Mouse (Mus musculus) liver, postnatal 0 days (tissue): Measurements from ENCODE around the gene Slc9c1. TPM values are rescaled to one million over a fixed set of nuclear protein-coding genes. Genes with fewer than 3 reads are reported as not detected.
A peak's percentile ranks its signal among the peaks of the same experiment; 100 is the strongest.

ENCODE experiments used
- ATAC-seq: fragments of 200-750 bp; cut with Nextera tagmentation; 2 replicates; pipeline ENCODE4 v1.8.0; 2017; ENCODE audit warnings: mild to moderate bottlenecking, moderate library complexity
- DNase-seq: peaks from one replicate; pipeline ENCODE4 v3.0.0-alpha.2; 2016
- H3K27ac ChIP-seq: fragments of 300-500 bp; sonication (generic); 2 replicates; pipeline ENCODE4 v1.5.1; 2014; ENCODE audit warnings: antibody characterized with exemption, moderate library complexity, mild to moderate bottlenecking, low read depth
- H3K27me3 ChIP-seq: fragments of 300-500 bp; sonication (generic); 2 replicates; pipeline ENCODE4 v1.6.1; 2014; ENCODE audit warnings: low read length, control low read depth, mixed read lengths; ENCODE audit not compliant: insufficient read depth
- H3K36me3 ChIP-seq: fragments of 300-500 bp; sonication (generic); replicated peaks from 2 replicates; pipeline ENCODE4 v1.6.1; 2014; ENCODE audit warnings: mild to moderate bottlenecking, control low read depth, low read length, moderate library complexity, mixed read lengths; ENCODE audit not compliant: insufficient read depth
- H3K4me1 ChIP-seq: fragments of 300-500 bp; sonication (generic); 2 replicates; pipeline ENCODE4 v1.6.1; 2014; ENCODE audit warnings: antibody characterized with exemption, mild to moderate bottlenecking, control low read depth; ENCODE audit not compliant: insufficient read depth
- H3K4me2 ChIP-seq: fragments of 300-500 bp; sonication (generic); 2 replicates; pipeline ENCODE4 v1.6.1; 2014; ENCODE audit warnings: low read depth, mild to moderate bottlenecking, low read length, moderate library complexity, mixed read lengths
- H3K4me3 ChIP-seq: fragments of 300-500 bp; sonication (generic); 2 replicates; pipeline ENCODE4 v1.5.1; 2014; ENCODE audit warnings: low read depth, low read length
- H3K9ac ChIP-seq: fragments of 300-500 bp; sonication (generic); replicated peaks from 2 replicates; pipeline ENCODE4 v1.6.1; 2014; ENCODE audit warnings: mild to moderate bottlenecking, moderate library complexity
- H3K9me3 ChIP-seq: fragments of 300-500 bp; sonication (generic); 2 replicates; pipeline ENCODE4 v1.6.1; 2016; ENCODE audit warnings: mild to moderate bottlenecking, control low read depth, low read length, mixed read lengths
- CTCF ChIP-seq: sonication (generic); IDR thresholded peaks from 2 replicates; pipeline ENCODE4 v1.5.1; 2016; ENCODE audit warnings: antibody characterized with exemption, low read depth
- EP300 ChIP-seq: IDR thresholded peaks from 2 replicates; pipeline ENCODE4 v1.6.1; 2016; ENCODE audit warnings: antibody characterized with exemption, low read depth, mild to moderate bottlenecking
- WGBS: fragments of 180-500 bp; shearing (Covaris S2); extraction: QIAGEN DNeasy Blood & Tissue Kit; methylation state at CpG from one replicate; pipeline ENCODE4 v1.1.7; 2014; ENCODE audit not compliant: insufficient replicate concordance; 5-methylcytosine and 5-hydroxymethylcytosine counted together
- polyA plus RNA-seq: library from polyadenylated mRNA; unstranded; fragments of >200 nt; fragmentation: Nextera tagmentation; extraction: Ambion mirVana; gene quantifications from 2 replicates; pipeline ENCODE4 v1.2.1, GENCODE M21; 2015

The Slc9c1 gene
- polyA plus RNA-seq, 1 experiment from 2014 or later, result not detected

DNA sequence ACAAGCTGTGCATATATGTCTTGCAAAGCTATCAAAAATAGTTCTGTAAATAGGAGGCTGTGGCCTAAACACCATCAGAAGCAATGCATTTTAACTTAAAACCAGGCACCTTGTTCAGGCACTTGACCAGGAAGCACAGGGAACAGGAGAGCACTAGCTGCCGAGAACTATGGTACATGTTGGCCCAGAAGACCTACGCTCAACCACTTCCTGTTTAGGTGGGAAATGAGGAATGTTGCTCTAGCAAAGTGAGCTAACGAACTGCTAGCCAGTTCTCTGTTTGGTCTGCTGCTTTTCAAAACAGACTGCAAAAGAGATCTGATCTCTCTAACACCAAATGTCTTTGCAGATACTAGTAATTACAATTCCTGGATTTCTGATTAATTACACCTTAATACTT is 9.2 kb downstream of the Slc9c1 start:
- ATAC-seq, result no peak
- no peak overlapping the region for H3K9ac ChIP-seq
- H3K27me3 ChIP-seq, result no peaks in the 10 kb centered on the region
- H3K4me3 ChIP-seq, result no peak overlapping the region
- no peaks in the 10 kb centered on the region for H3K36me3 ChIP-seq
- H3K27ac ChIP-seq, result no peak overlapping the region
- TF ChIP-seq CTCF, result no peak
- no peak for TF ChIP-seq EP300
- no peak for DNase-seq
- no peaks in the 10 kb centered on the region for H3K9me3 ChIP-seq
- H3K4me1 ChIP-seq, result no peaks in the 10 kb centered on the region
- WGBS, result 21% methylated on average over 3 of the region's 3 CpGs
- H3K4me2 ChIP-seq, result no peak overlapping the region

DNA sequence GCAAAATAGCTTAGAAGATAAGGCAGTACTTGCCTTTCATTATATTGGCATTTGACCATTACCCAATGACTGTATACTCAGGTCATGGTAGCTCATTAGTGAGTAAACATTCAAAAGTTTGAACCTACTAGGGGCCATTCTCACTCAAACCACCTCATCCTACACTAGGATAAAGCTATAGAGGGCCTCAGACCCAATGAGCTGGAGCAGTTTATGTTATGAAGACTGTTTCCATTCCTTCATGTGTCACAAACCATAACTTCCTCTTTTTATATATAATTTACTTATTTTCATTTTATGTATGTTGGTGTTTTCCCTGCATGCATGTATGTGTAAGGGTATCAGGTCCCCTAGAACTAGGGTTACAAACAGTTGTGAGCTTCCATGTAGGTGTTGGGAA is 12.9 kb downstream of the Slc9c1 start:
- ATAC-seq, result no peak
- Histone ChIP-seq H3K27ac (no peak overlapping the region), H3K27me3 (no peaks in the 10 kb centered on the region), H3K4me3 (no peak overlapping the region), H3K4me1 (no peaks in the 10 kb centered on the region), H3K9ac (no peak overlapping the region), H3K4me2 (no peak overlapping the region), H3K36me3 (no peaks in the 10 kb centered on the region), H3K9me3 (no peaks in the 10 kb centered on the region)
- TF ChIP-seq CTCF (no peak), EP300 (no peak)
- DNase-seq, result no peak

DNA sequence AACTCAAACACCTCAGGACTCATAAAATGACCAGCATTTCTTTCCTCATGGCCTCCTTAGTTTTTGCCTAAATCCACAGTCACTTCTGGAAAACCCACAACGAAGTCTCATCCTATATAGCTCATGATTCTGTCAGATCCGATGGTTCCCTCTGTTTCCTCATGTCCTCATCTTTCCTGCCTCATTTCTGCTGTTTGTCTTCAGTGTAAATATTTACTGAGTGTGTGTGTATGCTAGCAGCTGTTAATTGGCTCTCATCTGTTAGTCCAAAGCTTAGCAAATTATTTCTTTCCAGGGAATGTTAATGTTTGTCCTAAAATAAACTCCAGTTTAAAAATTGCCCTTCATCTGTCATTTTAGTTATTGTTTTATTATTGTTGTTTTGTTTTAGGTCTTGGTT is 16.5 kb downstream of the Slc9c1 start:
- WGBS, result 47% methylated on average over 2 of the region's 2 CpGs
- H3K9me3 ChIP-seq, result no peaks in the 10 kb centered on the region
- ATAC-seq (no peak), DNase-seq (no peak)
- H3K4me1 ChIP-seq, result no peaks in the 10 kb centered on the region
- H3K9ac ChIP-seq, result no peak overlapping the region
- H3K27me3 ChIP-seq, result no peaks in the 10 kb centered on the region
- TF ChIP-seq CTCF (no peak), EP300 (no peak)
- H3K27ac ChIP-seq, result no peak overlapping the region
- H3K36me3 ChIP-seq, result no peaks in the 10 kb centered on the region
- H3K4me3 ChIP-seq, result no peak overlapping the region
- H3K4me2 ChIP-seq, result no peak overlapping the region

DNA sequence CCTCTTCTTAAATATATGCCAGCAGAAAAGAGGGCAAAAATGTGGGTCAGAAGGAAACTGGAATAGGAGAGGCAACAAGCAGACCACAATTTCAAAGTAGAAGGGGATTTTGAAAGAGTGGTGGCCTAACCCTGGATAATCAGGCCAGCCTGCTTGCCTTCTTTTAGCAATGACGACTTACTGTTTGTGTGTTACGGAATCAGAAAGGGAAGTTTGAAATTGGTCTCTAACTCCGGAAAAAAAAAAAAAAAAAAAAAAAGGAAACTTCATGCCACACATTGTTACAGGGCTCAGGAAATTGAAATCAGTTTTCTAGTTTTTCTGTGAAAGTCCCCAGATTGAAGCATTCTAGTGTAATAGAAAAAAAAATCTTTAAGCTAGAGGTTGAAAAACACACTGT is 26.6 kb downstream of the Slc9c1 start:
- no peak for DNase-seq
- H3K27ac ChIP-seq, result no peak overlapping the region
- no peaks in the 10 kb centered on the region for H3K27me3 ChIP-seq
- H3K9ac ChIP-seq, result no peak overlapping the region
- no peak overlapping the region for H3K4me3 ChIP-seq
- WGBS, result 28% methylated on average over 3 of the region's 3 CpGs
- no peak overlapping the region for H3K4me2 ChIP-seq
- ATAC-seq, result no peak
- no peaks in the 10 kb centered on the region for H3K9me3 ChIP-seq
- H3K36me3 ChIP-seq, result no peaks in the 10 kb centered on the region
- TF ChIP-seq CTCF, result no peak
- no peak for TF ChIP-seq EP300
- no peaks in the 10 kb centered on the region for H3K4me1 ChIP-seq

DNA sequence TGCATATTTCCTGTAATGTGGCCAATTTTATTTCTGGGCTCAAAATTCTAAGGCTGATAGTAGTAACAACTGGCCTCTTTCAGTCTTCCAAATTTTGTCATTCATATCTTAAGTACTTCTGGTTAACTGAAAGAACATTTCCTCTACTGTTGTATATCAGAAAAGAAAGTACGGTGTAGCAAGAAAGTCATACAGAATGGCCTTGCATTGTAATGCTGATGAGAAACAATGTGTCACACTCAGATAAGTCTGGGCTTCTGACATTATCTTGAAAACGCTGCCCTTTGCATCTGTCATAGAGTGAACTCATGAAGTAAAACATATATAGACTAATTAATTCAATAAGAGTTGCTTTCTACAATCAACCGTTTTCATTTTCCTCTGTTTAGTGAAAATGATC is 37.2 kb downstream of the Slc9c1 start:
- no peaks in the 10 kb centered on the region for H3K36me3 ChIP-seq
- H3K9ac ChIP-seq, result no peak overlapping the region
- no peaks in the 10 kb centered on the region for H3K4me1 ChIP-seq
- no peak overlapping the region for H3K4me2 ChIP-seq
- H3K9me3 ChIP-seq, result no peaks in the 10 kb centered on the region
- WGBS, result 49% methylated on average over 3 of the region's 3 CpGs
- no peak for DNase-seq
- peak; percentile 80 for TF ChIP-seq EP300
- no peak for TF ChIP-seq CTCF
- H3K27ac ChIP-seq, result no peak overlapping the region
- no peak overlapping the region for H3K4me3 ChIP-seq
- no peaks in the 10 kb centered on the region for H3K27me3 ChIP-seq
- peak; percentile 64 for ATAC-seq

DNA sequence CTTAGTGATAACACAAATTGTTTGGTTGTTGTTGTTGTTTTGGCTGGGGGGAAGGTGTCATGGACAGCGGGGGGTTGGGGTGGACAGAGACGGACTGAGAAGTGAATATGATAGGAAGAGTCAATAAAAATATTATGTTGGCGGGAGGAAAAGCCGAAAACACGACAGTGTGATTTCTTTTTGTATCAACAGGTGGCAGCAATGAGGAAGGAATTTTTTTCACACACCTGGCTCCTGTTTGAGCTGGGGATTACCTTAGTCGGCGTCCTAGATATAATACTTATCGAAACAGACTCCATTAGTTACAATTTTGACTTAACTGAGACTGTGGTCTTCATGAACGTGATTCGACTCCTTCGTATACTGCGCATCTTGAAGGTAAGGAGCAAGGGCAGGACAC is 44.8 kb downstream of the Slc9c1 start:
- 58% methylated on average over 12 of the region's 12 CpGs for WGBS
- Histone ChIP-seq H3K9ac (no peak overlapping the region), H3K4me3 (no peak overlapping the region), H3K9me3 (no peaks in the 10 kb centered on the region), H3K4me1 (no peaks in the 10 kb centered on the region), H3K4me2 (no peak overlapping the region), H3K36me3 (no peaks in the 10 kb centered on the region), H3K27me3 (no peaks in the 10 kb centered on the region), H3K27ac (no peak overlapping the region)
- no peak for DNase-seq
- ATAC-seq, result no peak
- TF ChIP-seq EP300 (no peak), CTCF (0 out of 2 replicates have a peak, but pooled peaks have one; percentile 14)

DNA sequence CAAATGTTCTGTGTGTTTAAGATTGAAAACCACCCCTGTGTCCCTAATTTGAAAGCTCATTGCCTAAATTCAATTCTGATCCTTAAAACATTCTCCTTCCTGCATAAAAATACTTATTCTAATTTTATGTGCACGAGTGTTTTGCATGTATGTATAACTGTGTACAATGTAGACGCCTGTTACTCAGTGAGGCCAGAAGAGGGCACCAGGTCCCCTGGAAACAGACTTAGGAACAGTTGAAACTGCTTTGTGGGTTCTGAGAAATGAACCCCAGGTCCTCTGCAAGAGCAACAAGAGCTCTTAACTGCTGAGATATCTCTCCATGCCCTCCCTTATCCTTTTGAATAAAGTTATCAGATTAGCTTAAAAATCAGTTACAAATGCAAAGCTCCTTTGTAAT is 47.4 kb downstream of the Slc9c1 start:
- H3K4me1 ChIP-seq, result no peaks in the 10 kb centered on the region
- 22% methylated on average over 2 of the region's 2 CpGs for WGBS
- H3K4me3 ChIP-seq, result no peak overlapping the region
- 0 out of 2 replicates have a peak, but pooled peaks have one; percentile 44 for ATAC-seq
- no peak overlapping the region for H3K4me2 ChIP-seq
- no peak overlapping the region for H3K27ac ChIP-seq
- no peaks in the 10 kb centered on the region for H3K27me3 ChIP-seq
- peak; percentile 73 for TF ChIP-seq CTCF
- no peak for TF ChIP-seq EP300
- H3K9ac ChIP-seq, result no peak overlapping the region
- peak; percentile 46 for DNase-seq
- no peaks in the 10 kb centered on the region for H3K36me3 ChIP-seq
- H3K9me3 ChIP-seq, result no peaks in the 10 kb centered on the region
